In the genomic region with DNA sequence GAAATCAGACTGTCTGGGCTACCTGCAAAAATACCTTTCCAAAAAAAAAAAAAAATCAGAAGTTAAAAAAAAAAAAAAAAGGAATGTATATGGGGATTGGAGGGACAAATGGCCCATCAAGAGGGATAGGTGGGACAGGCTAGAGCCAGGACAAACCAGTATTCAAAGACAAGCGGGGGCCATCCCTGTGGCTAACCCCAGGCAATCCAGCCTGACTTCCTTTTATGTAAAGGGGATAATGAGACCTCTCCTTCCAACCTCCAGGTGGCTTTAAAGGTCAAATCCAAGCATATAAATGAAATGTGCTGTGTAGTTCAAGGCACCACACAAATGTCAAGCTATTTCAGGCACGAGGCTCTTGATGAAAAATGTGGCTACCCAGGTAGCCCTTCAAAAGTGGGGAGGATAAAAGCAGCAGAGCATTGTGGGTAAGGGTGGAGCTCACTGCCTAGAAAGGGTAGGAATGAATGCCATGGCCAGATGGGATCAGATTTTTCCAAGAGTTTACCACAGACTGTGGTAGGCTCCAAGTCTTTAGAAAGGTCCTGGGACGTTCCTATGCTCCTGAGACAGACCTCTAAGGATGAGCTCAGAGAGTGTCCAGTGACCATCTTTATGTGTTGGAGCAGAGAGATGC, we compare ENCODE assay signal across 22 mouse cellular contexts. TPM values are rescaled to one million over a fixed set of nuclear protein-coding genes. Genes with fewer than 3 reads are reported as not detected.
DNase-seq lines count a peak whose midpoint lies in the region; ATAC-seq and TF ChIP-seq lines count a peak whose summit lies in the region.
"Had no signal": no experiment of that assay in that cellular context is flagged by ENCODE, and none has a peak within 500 bp of the region (broad histone marks: within the 10 kb centered on the region; RNA-seq: fewer than 3 reads in every experiment).

No protein-coding gene starts in this region.

- H3K27ac ChIP-seq in gastrocnemius, adult 2 months, result peak overlapping the region; percentile 75
- peak overlapping the region; percentile 89; the same call in 1 of the 2 replicates for H3K27ac ChIP-seq in heart, postnatal 0 days (ENCODE audit: low read depth)
- peak overlapping the region; percentile 73 for H3K27ac ChIP-seq in ES-Bruce4 (ENCODE audit: insufficient read depth, low read length)
- H3K27ac ChIP-seq: embryonic facial prominence, embryonic 13.5 days; hindbrain, embryonic 10.5 days; hindbrain, embryonic 14.5 days; intestine, embryonic 15.5 days had no signal

- TF ChIP-seq CTCF in gastrocnemius, adult 2 months (IDR thresholded peaks at IDR 0.05), result no peak
- no peak for TF ChIP-seq CTCF in heart, postnatal 0 days (IDR thresholded peaks at IDR 0.05; ENCODE audit: low read depth)
- no peak for TF ChIP-seq CTCF in ES-Bruce4 (IDR thresholded peaks at IDR 0.05; ENCODE audit: low read depth, low read length)

- no peak overlapping the region for H3K4me2 ChIP-seq in heart, postnatal 0 days (ENCODE audit: low read depth, low read length)
- H3K4me2 ChIP-seq: embryonic facial prominence, embryonic 13.5 days; forebrain, embryonic 12.5 days; heart, embryonic 12.5 days; hindbrain, embryonic 14.5 days; intestine, embryonic 15.5 days had no signal

- TF ChIP-seq POLR2A in ES-Bruce4 (IDR thresholded peaks at IDR 0.05; ENCODE audit: insufficient read depth, low read length), result no peak

- no peak overlapping the region for H3K4me3 ChIP-seq in gastrocnemius, adult 2 months
- H3K4me3 ChIP-seq in heart, postnatal 0 days (ENCODE audit: low read depth, low read length), result no peak overlapping the region
- H3K4me3 ChIP-seq in ES-Bruce4 (ENCODE audit: low read depth, low read length), result no peak overlapping the region
- H3K4me3 ChIP-seq: embryonic facial prominence, embryonic 13.5 days; forebrain, embryonic 12.5 days; heart, embryonic 12.5 days; hindbrain, embryonic 10.5 days; intestine, embryonic 15.5 days had no signal

- no peak for ATAC-seq in heart, postnatal 0 days (ENCODE audit: insufficient read depth, low read depth)
- ATAC-seq: CD4-positive, CD25-positive, alpha-beta regulatory T cell, adult 4 months; forebrain, embryonic 16.5 days; intestine, embryonic 15.5 days had no signal

- peaks cover 38% of the 10 kb centered on the region for H3K4me1 ChIP-seq in heart, postnatal 0 days (ENCODE audit: control insufficient read depth, insufficient read depth)
- peaks cover 9% of the 10 kb centered on the region for H3K4me1 ChIP-seq in ES-Bruce4 (ENCODE audit: control insufficient read depth, insufficient read depth, low read length)

- TF ChIP-seq EP300 in heart, postnatal 0 days (IDR thresholded peaks at IDR 0.05; ENCODE audit: low read depth), result no peak
- peak; percentile 89 for TF ChIP-seq EP300 in ES-Bruce4 (IDR thresholded peaks at IDR 0.05; ENCODE audit: insufficient read depth, low read depth, low read length)

- H3K27me3 ChIP-seq in heart, postnatal 0 days (ENCODE audit: control insufficient read depth, insufficient read depth, low read length), result no peaks in the 10 kb centered on the region
- no peaks in the 10 kb centered on the region for H3K27me3 ChIP-seq in ES-Bruce4 (ENCODE audit: control insufficient read depth, insufficient read depth, low read length, poor library complexity, severe bottlenecking)
- H3K27me3 ChIP-seq: embryonic facial prominence, embryonic 13.5 days; forebrain, embryonic 12.5 days; heart, embryonic 12.5 days; intestine, embryonic 15.5 days had no signal

- no peaks in the 10 kb centered on the region for H3K9me3 ChIP-seq in heart, postnatal 0 days (replicated peaks; ENCODE audit: control insufficient read depth, low read length)
- H3K9me3 ChIP-seq in ES-Bruce4 (replicated peaks; ENCODE audit: control insufficient read depth, insufficient read depth, low read length, poor library complexity, severe bottlenecking), result no peaks in the 10 kb centered on the region
- H3K9me3 ChIP-seq: embryonic facial prominence, embryonic 13.5 days; forebrain, embryonic 12.5 days; heart, embryonic 12.5 days; hindbrain, embryonic 10.5 days; intestine, embryonic 15.5 days had no signal

- intact Hi-C loops in gastrocnemius, adult 2 months (cut with DNase I), result no loop called here
- intact Hi-C loops in gastrocnemius, postnatal 14 days (cut with DNase I; ENCODE audit: low total_unique reads), result no loop called here
- intact Hi-C loops in left cerebral cortex, postnatal 10 days (cut with DNase I), result loop anchor here (2.0 kb wide), 1 partner anchor 27 kb away; no protein-coding TSS in a partner anchor

- H3K9ac ChIP-seq in heart, postnatal 0 days (replicated peaks; ENCODE audit: low read depth, low read length), result no peak overlapping the region
- no peak overlapping the region for H3K9ac ChIP-seq in ES-Bruce4 (ENCODE audit: low read depth, poor library complexity, severe bottlenecking)
- H3K9ac ChIP-seq: embryonic facial prominence, embryonic 13.5 days; forebrain, embryonic 12.5 days; heart, embryonic 12.5 days; hindbrain, embryonic 14.5 days; intestine, embryonic 15.5 days had no signal

- no peak for DNase-seq in gastrocnemius, adult 2 months
- DNase-seq in gastrocnemius, postnatal 14 days, result no peak
- no peak for DNase-seq in heart, postnatal 0 days (ENCODE audit: low spot score)
- DNase-seq in heart, adult 9 months (ENCODE audit: low spot score in 2 of 2), result no peak
- peak; percentile 77 for DNase-seq in ZHBTc4 (ENCODE audit: low read depth, low spot score)
- no peak for DNase-seq in yolk sac, embryonic 10.5 days (ENCODE audit: low spot score)
- DNase-seq in left cerebral cortex, postnatal 10 days (ENCODE audit: extremely low spot score in 1 of 2, low spot score in 2 of 2), result no peak
- DNase-seq: adrenal gland, postnatal 10 days; B cell, adult 2 months; cerebellum, adult 11 months; cerebellum, adult 8-10 months; cerebellum, postnatal 25 days; gastrocnemius, postnatal 25 days had no signal

- 68% methylated on average over 3 of the region's 3 CpGs for WGBS in heart, postnatal 0 days

- 0 out of 2 replicates have a peak, but pooled peaks cover under 1% of the 10 kb centered on the region for H3K36me3 ChIP-seq in heart, postnatal 0 days (replicated peaks; ENCODE audit: control insufficient read depth, insufficient read depth, low read length)
- H3K36me3 ChIP-seq in ES-Bruce4 (ENCODE audit: control insufficient read depth, insufficient read depth, low read length, poor library complexity, severe bottlenecking), result no peaks in the 10 kb centered on the region
- H3K36me3 ChIP-seq: intestine, embryonic 15.5 days had no signal

RNA-seq across cellular contexts. Expression of gene Pbx1, which starts 36.4 kb away (rescaled TPM):
- 10 to 100 TPM; 16.9 to 29.3 TPM for total RNA-seq in gastrocnemius, adult 2 months (2021)
- 10 to 100 TPM; 20.3 to 23.0 TPM for total RNA-seq in gastrocnemius, postnatal 14 days (2021)
- 31.3 and 42.9 TPM in 2 replicates for total RNA-seq in heart, postnatal 0 days (2014; rRNA removed; ENCODE audit: low replicate concordance)
- polyA plus RNA-seq in heart, postnatal 0 days (2015; fragmentation: Nextera tagmentation; extraction: Ambion mirVana), result 15.7 and 17.1 TPM in 2 replicates
- polyA plus RNA-seq in ES-Bruce4 (2011; ENCODE audit: insufficient read depth, insufficient read length, low read depth, missing spikeins), result 19.8 and 28.0 TPM in 2 replicates
- 100 to 1,000 TPM; 164 to 181 TPM for total RNA-seq in left cerebral cortex, postnatal 10 days (2021)
